Mouse (Mus musculus) hindbrain, embryonic 14.5 days (tissue): ENCODE results near the gene Cask. TPM values are rescaled to one million over a fixed set of nuclear protein-coding genes. Genes with fewer than 3 reads are reported as not detected.

Experiments used
- ATAC-seq: fragments of 200-750 bp; cut with Nextera tagmentation; 2 replicates; pipeline ENCODE4 v1.8.0; 2017; ENCODE audit warnings: moderate number of reproducible peaks, mild to moderate bottlenecking, moderate TSS enrichment, moderate library complexity; ENCODE audit not compliant: low FRiP score
- DNase-seq: peaks from one replicate; pipeline ENCODE4 v3.0.0-alpha.2; 2015; ENCODE audit warnings: low spot score
- H3K27ac ChIP-seq: fragments of 300-500 bp; sonication (generic); 2 replicates; pipeline ENCODE4 v1.5.1; 2014; ENCODE audit warnings: mild to moderate bottlenecking, moderate library complexity
- H3K27me3 ChIP-seq: fragments of 300-500 bp; sonication (generic); 2 replicates; pipeline ENCODE4 v1.6.1; 2014; ENCODE audit warnings: mild to moderate bottlenecking, low read length, mixed read lengths; ENCODE audit not compliant: control insufficient read depth, insufficient read depth
- H3K36me3 ChIP-seq: fragments of 300-500 bp; sonication (generic); replicated peaks from 2 replicates; pipeline ENCODE4 v1.6.1; 2014; ENCODE audit not compliant: control insufficient read depth, insufficient read depth
- H3K4me1 ChIP-seq: fragments of 300-500 bp; sonication (generic); replicated peaks from 2 replicates; pipeline ENCODE4 v1.6.1; 2014; ENCODE audit warnings: antibody characterized with exemption, low read length, mixed read lengths; ENCODE audit not compliant: control insufficient read depth, insufficient read depth
- H3K4me2 ChIP-seq: fragments of 300-500 bp; sonication (generic); replicated peaks from 2 replicates; pipeline ENCODE4 v1.6.1; 2014; ENCODE audit warnings: mild to moderate bottlenecking, moderate library complexity
- H3K4me3 ChIP-seq: fragments of 300-500 bp; sonication (generic); replicated peaks from 2 replicates; pipeline ENCODE4 v1.5.1; 2014; ENCODE audit warnings: mild to moderate bottlenecking, low read length
- H3K9ac ChIP-seq: fragments of 300-500 bp; sonication (generic); 2 replicates; pipeline ENCODE4 v1.6.1; 2014
- H3K9me3 ChIP-seq: fragments of 300-500 bp; sonication (generic); 2 replicates; pipeline ENCODE4 v1.6.1; 2016; ENCODE audit warnings: low read length; ENCODE audit not compliant: control insufficient read depth
- WGBS: fragments of 180-500 bp; shearing (Covaris S2); extraction: QIAGEN DNeasy Blood & Tissue Kit; methylation state at CpG from one replicate; pipeline ENCODE4 v1.1.7; 2014; 5-methylcytosine and 5-hydroxymethylcytosine counted together
- polyA plus RNA-seq: library from polyadenylated mRNA; unstranded; fragments of >200 nt; fragmentation: Nextera tagmentation; extraction: Ambion mirVana; gene quantifications from 2 replicates; pipeline ENCODE4 v1.2.1, GENCODE M21; 2014

Gene Cask
- polyA plus RNA-seq, 1 experiment from 2014 or later, result 61.7 TPM

- H3K27me3 ChIP-seq, result no peaks in the 10 kb centered on the region; the same call in none of the 2 replicates
- no peak overlapping the region for H3K4me3 ChIP-seq
- H3K9ac ChIP-seq, result no peak overlapping the region
- H3K9me3 ChIP-seq, result no peaks in the 10 kb centered on the region
- ATAC-seq (no peak), DNase-seq (no peak)
- H3K4me2 ChIP-seq, result no peak overlapping the region
- no peaks in the 10 kb centered on the region for H3K4me1 ChIP-seq
- no peak overlapping the region for H3K27ac ChIP-seq
- peaks cover 5% of the 10 kb centered on the region; the same call in 1 of the 2 replicates for H3K36me3 ChIP-seq
- whole genome bisulfite sequencing, result 83% methylated on average over 5 of the region's 5 CpGs
Observed at GRCm38 (mm10) chrX:13519408-13519783, 331.8 kb downstream of the Cask start.

DNA sequence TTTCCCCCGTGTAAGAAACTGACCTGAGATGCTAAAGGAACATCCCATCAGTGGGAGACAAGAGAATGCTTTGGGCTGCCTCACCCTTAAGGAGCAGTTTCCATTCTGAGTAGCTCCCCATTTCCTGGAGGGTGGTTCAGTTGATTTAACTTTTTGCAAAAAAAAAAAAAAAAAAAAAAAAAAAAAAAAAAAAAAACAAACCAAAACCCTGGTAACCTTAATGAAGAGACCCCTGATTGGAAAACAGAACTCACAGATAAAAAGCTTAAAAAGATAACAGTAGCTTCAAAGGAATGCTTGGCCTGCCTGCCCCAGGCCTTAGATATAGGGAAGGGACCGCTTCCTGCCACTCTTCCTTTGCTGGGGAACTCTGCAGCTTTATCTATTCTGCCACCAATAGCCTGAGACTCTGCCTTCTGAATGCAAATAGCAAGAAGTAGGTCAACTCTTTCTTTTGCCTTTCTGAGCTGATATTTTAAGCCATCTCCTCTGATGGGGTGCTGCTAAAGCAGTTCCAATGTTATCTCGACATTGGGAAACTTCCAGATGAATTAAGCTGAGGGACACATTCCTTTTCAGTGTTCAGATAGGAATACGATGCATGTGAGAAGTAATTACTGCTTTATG lies 332.3 kb downstream of the Cask start:
- DNase-seq (no peak), ATAC-seq (no peak)
- Histone ChIP-seq H3K4me2 (no peak overlapping the region), H3K27me3 (no peaks in the 10 kb centered on the region; the same call in none of the 2 replicates), H3K9me3 (no peaks in the 10 kb centered on the region), H3K27ac (no peak overlapping the region), H3K9ac (no peak overlapping the region), H3K4me3 (no peak overlapping the region), H3K36me3 (no peaks in the 10 kb centered on the region; the same call in 1 of the 2 replicates), H3K4me1 (no peaks in the 10 kb centered on the region)
- 77% methylated on average over 4 of the region's 4 CpGs for WGBS

GRCm38 (mm10) chrX:13518019-13518418 lies 333.1 kb downstream of the Cask start:
- H3K9ac ChIP-seq, result no peak overlapping the region
- H3K27ac ChIP-seq, result no peak overlapping the region
- no peaks in the 10 kb centered on the region for H3K36me3 ChIP-seq
- no peak overlapping the region for H3K4me2 ChIP-seq
- no peaks in the 10 kb centered on the region for H3K9me3 ChIP-seq
- no peak overlapping the region for H3K4me3 ChIP-seq
- 84% methylated on average over 10 of the region's 10 CpGs for WGBS
- no peak for ATAC-seq
- no peaks in the 10 kb centered on the region; the same call in none of the 2 replicates for H3K27me3 ChIP-seq
- H3K4me1 ChIP-seq, result no peaks in the 10 kb centered on the region
- no peak for DNase-seq

DNA sequence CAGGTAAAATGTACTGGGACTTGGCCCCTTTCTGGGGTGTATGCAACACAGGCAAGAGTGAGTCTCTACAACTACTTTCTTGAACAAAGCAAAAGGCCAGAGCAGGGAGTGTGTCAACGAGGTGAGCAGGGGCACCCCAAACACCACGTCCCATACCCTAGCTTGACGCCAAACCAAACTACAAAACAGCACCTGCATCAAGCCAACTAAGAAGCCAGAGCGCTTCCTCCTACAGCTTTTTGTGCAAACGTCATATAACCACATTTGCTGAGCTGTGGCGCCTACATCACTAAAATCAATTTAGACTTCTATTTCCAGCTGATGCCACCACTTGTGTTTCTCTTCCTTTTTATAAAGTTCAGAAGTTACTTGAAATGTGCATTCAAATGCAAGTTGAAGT lies 334.7 kb downstream of the Cask start:
- no peak overlapping the region for H3K4me3 ChIP-seq
- H3K36me3 ChIP-seq, result no peaks in the 10 kb centered on the region
- DNase-seq (no peak), ATAC-seq (no peak)
- H3K27me3 ChIP-seq, result no peaks in the 10 kb centered on the region; the same call in none of the 2 replicates
- no peak overlapping the region for H3K4me2 ChIP-seq
- no peak overlapping the region for H3K9ac ChIP-seq
- H3K9me3 ChIP-seq, result no peaks in the 10 kb centered on the region
- WGBS, result 90% methylated on average over 6 of the region's 6 CpGs
- no peak overlapping the region for H3K27ac ChIP-seq
- no peaks in the 10 kb centered on the region for H3K4me1 ChIP-seq

GRCm38 (mm10) chrX:13513864-13514263 lies 337.3 kb downstream of the Cask start:
- H3K36me3 ChIP-seq, result no peaks in the 10 kb centered on the region
- H3K27me3 ChIP-seq, result no peaks in the 10 kb centered on the region; the same call in 1 of the 2 replicates
- ATAC-seq (no peak), DNase-seq (no peak)
- no peak overlapping the region for H3K4me2 ChIP-seq
- H3K9ac ChIP-seq, result no peak overlapping the region
- no peak overlapping the region for H3K27ac ChIP-seq
- no peaks in the 10 kb centered on the region for H3K4me1 ChIP-seq
- WGBS, result 89% methylated on average over 5 of the region's 5 CpGs
- H3K9me3 ChIP-seq, result no peaks in the 10 kb centered on the region
- H3K4me3 ChIP-seq, result no peak overlapping the region

GRCm38 (mm10) chrX:13513127-13513526 lies 338.0 kb downstream of the Cask start:
- Histone ChIP-seq H3K4me1 (no peaks in the 10 kb centered on the region), H3K27me3 (no peaks in the 10 kb centered on the region), H3K36me3 (no peaks in the 10 kb centered on the region), H3K4me3 (no peak overlapping the region), H3K9ac (no peak overlapping the region), H3K4me2 (no peak overlapping the region), H3K27ac (no peak overlapping the region), H3K9me3 (no peaks in the 10 kb centered on the region)
- DNase-seq (no peak), ATAC-seq (no peak)
- 55% methylated on average over 2 of the region's 2 CpGs for WGBS

DNA sequence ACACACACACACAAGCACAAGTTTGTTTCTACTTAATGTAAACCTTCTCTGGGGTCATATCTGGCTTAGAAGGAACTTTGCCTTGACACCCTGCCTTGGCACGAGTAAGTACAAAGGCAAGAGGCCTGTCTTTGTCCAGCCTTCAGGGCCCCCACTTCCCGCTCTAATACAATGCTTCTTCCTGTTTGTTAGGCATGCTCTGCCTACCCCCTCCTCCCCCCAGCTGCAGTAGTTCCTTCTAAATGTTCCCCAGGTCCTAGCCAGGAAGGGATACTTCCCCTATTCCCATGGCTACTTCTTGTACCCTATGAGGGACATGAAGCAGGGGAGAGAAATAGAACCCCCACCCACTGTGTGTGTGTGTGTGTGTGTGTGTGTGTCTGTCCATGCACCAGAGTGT lies 344.8 kb downstream of the Cask start:
- H3K4me3 ChIP-seq, result no peak overlapping the region
- H3K4me1 ChIP-seq, result no peaks in the 10 kb centered on the region; the same call in 1 of the 2 replicates
- H3K9ac ChIP-seq, result no peak overlapping the region
- no peak overlapping the region for H3K27ac ChIP-seq
- WGBS, result 46% methylated on average over 2 of the region's 2 CpGs
- H3K4me2 ChIP-seq, result no peak overlapping the region
- H3K27me3 ChIP-seq, result no peaks in the 10 kb centered on the region
- no peaks in the 10 kb centered on the region for H3K36me3 ChIP-seq
- no peak for DNase-seq
- ATAC-seq, result no peak
- H3K9me3 ChIP-seq, result no peaks in the 10 kb centered on the region

DNA sequence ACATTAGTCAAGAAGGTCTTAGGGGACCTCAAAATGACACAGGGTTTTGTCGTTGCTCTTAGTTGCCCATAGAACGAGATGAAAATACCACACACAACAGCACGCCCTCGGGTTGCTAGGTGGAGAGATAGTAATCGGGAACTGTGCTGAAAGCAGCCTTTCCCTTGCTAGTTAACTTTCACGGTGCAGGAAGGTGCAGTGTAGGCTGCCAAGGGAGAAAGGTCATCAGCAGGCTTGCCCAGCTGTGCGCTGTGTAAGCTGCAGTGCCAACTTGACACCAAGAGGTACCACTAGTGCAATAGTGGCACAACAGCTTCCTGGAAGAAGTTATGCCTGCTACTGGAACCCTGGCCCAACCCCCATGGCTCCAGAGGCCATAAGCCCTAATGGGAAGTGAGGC lies 346.8 kb downstream of the Cask start:
- Histone ChIP-seq H3K4me3 (no peak overlapping the region), H3K9me3 (no peaks in the 10 kb centered on the region), H3K27ac (no peak overlapping the region), H3K36me3 (no peaks in the 10 kb centered on the region), H3K4me1 (no peaks in the 10 kb centered on the region; the same call in 1 of the 2 replicates), H3K4me2 (no peak overlapping the region), H3K27me3 (no peaks in the 10 kb centered on the region), H3K9ac (no peak overlapping the region)
- WGBS, result 90% methylated on average over 7 of the region's 7 CpGs
- DNase-seq (no peak), ATAC-seq (no peak)

DNA sequence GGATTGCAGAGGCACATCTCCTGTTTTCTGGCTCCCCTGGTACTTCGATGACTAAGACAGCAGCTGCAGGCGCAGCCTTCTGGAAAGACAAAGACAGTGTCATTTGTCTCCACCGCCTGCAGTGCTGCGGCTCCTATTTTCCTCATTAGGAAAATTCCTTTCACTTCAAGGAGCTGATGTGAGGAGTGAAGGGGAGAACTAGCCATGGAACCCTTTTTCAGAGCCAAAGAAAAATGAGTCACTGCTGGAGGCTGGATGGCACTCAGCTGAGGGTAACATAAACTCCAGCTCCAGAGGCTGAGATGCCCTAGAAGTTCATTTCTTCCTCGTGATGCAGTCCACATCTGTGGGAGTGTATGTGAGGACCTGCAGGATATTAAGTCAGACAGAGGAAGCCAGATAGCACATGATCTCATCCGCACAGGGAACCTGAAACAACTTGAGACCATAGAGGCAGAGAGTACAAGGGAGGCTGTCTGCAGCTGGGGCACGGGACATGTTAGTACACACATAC lies 348.2 kb downstream of the Cask start:
- Histone ChIP-seq H3K27ac (peak overlapping the region; percentile 85), H3K4me3 (no peak overlapping the region), H3K9me3 (no peaks in the 10 kb centered on the region), H3K27me3 (no peaks in the 10 kb centered on the region), H3K9ac (no peak overlapping the region), H3K4me2 (0 out of 2 replicates have a peak overlapping the region, but pooled peaks have one; percentile 1), H3K4me1 (no peaks in the 10 kb centered on the region; the same call in 1 of the 2 replicates), H3K36me3 (no peaks in the 10 kb centered on the region)
- DNase-seq, result peak; percentile 47
- 47% methylated on average over 7 of the region's 7 CpGs for WGBS
- peak; percentile 73 for ATAC-seq
